Mouse (Mus musculus): ENCODE measurements around the gene Tlr4.

Tlr4 gene

GRCm38 (mm10) chr4:66827463-66828162 lies at the start of gene Tlr4:
Tlr4 (plus strand) TSS chr4:66827584.
- peak; percentile 37 to 42 for DNase-seq

DNA sequence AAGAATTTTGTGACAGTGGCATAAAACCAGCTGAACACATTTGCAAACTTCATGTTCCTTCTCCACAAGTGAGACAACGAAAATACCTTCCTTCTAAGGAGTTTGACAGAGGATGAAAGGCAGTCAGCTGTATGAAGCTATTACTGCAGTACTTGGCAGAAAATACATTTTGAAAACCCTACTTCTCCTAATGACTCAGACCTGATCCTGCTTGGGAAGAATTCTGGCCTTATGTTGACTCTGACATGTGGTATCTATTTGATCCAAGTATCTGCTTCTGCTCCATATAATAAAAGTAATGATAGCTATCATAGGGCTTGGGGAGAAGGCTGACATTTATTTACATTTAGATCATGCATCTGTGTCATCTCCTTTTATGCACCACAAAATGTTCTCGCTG lies 33.1 kb upstream of the Tlr4 start:
- no peak for DNase-seq

GRCm38 (mm10) chr4:66796683-66797082 lies 30.7 kb upstream of the Tlr4 start:
- no peak for DNase-seq

GRCm38 (mm10) chr4:66804552-66805301 lies 22.7 kb upstream of the Tlr4 start:
- DNase-seq = no peak

- DNase-seq = no peak
Observed at GRCm38 (mm10) chr4:66805747-66806146, 21.6 kb upstream of the Tlr4 start.

- no peak for DNase-seq
Observed at GRCm38 (mm10) chr4:66816364-66817026, 10.9 kb upstream of the Tlr4 start.

- DNase-seq = peak; percentile 7 to 11
Observed at GRCm38 (mm10) chr4:66821171-66821570, 6.2 kb upstream of the Tlr4 start.

- no peak for DNase-seq
Observed at GRCm38 (mm10) chr4:66821764-66822163, 5.6 kb upstream of the Tlr4 start.

GRCm38 (mm10) chr4:66828163-66828668 lies 832 bp downstream of the Tlr4 start:
- no peak for DNase-seq

DNA sequence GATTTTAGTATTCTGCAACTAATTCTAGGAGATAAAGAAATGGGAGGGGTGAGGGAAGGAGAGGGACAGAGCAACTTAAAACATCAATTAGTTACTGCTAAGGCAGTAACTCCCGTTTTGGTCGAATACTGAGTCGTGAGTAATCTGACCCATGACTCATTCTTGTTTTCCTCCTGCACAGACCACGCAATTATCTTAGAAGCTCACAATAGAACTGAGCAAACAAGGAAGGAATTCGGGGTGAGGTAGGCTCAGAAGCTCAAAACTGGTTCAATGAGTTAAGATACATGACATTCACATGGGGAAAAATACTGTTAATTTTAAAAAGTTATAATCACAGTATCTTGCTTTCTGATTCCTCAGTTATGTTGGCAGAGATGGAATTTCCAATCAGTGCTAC lies 1.3 kb downstream of the Tlr4 start:
- no peak for DNase-seq

DNA sequence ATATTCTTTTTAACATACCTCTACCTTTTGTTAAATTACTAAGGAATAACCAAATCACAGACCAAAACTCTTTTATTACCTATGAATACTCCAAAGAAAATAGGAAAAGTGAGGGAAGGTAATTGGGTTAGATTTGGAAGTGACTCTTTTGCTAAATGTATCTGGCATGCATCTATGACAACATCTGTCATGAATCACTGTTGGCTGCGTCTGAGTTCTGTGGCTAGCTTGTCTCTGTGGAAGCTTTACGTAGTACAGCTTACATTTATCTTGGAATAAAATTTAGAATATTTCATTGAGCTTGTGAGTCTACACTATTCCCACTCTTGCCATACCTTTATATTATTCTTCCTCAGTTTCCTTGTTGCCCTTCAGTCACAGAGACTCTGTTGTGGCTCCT lies 10.7 kb downstream of the Tlr4 start:
- no peak for DNase-seq

GRCm38 (mm10) chr4:66843255-66843654 lies 15.9 kb downstream of the Tlr4 start:
- DNase-seq = no peak

DNA sequence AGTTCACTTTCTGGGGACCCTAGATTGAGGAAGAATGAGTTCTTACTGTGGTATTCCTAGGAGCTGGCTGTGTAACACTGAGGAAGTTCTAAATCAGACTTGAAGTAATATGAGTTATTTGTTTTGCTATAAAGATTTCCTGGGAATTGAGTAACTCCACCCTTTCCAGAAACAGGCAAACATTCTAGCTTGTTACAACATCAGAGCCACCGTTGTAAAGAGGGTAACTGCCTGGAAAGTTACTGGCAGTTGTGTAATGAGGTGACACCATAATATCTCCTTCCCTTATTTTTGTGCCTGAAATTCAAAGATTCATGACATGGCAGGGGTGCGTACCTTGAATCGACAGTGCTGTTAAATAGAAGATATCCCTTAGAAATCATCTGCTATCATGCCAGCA lies 24.6 kb downstream of the Tlr4 start:
- DNase-seq = no peak

DNA sequence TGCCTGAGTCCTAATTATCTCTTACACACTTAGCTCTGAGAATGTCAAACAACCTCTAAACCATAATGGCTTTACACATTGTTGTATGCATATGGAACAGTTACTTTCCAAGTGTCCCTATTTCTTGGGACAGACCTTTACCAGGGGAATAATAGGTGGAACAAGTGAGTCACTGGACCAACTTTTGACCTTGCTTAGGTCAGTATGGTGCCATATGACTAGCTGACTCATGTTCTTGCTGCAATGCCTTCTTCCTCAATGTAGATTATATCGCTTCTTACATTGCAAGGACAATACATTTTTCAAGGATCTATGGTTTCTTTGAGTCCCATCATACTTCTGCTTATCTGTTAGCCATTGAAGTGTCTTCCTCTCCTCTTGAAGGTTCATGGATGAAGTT lies 29.6 kb downstream of the Tlr4 start:
- no peak for DNase-seq

- peak; percentile 5 to 18 for DNase-seq
Observed at GRCm38 (mm10) chr4:66869919-66870318, 42.5 kb downstream of the Tlr4 start.

DNA sequence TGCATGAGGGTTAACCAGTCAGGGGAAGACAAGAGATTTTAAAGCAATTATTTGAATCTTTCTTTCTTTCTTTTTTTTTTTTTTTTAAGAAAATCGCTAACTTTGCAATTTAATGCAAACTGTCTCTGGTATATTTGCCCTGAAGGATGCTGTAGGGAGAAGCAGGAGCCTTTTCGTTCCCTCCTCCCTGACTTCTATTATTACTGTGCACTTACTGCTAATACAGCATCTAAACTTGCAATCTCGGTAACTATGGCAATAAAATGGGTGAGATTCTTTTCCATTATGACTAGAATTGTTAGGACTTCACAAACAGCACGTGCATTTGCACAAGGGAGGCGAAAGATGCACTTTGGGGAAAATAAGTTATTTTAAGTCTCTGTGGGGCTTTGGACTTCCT lies 44.6 kb downstream of the Tlr4 start:
- no peak for DNase-seq

DNA sequence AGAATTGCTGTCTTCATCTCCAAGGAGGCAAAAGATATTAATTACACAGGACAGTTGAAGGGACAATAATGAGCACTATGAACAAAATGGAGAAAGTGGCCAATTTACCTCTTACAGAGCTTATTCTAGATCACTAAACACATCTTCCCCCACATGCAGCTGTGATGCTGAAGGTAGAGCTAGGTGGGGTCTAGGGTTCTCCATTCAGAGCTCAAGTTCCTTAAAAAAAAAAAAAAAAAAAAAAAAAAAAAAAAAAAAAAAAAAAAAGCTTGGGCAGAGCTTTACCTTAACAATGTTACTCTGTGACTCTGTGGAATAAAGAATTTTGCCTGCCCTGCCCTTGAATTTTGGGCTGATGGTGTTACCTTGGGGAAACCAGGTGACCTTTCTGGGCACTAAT lies 46.0 kb downstream of the Tlr4 start:
- DNase-seq = no peak

DNA sequence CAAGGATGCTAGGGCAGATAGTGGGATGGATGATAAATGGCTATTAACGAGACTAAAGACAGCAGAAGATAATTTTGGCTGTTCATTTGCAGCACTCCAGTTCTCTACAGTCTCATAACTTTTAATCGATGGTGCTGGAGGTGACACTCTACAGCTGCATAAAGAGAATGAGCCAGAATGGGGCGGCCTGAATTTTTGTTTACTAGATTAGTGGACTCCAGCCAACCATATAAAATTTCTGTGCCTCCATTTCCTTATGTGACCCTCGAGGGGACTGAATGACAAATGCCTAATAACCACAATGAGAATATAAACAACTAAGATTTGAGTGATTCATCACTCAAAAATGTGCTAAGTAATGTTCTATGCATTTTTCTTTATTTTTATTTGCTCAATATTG lies 48.4 kb downstream of the Tlr4 start:
- DNase-seq = no peak

GRCm38 (mm10) chr4:66877609-66878008 lies 50.2 kb downstream of the Tlr4 start:
- no peak for DNase-seq

DNA sequence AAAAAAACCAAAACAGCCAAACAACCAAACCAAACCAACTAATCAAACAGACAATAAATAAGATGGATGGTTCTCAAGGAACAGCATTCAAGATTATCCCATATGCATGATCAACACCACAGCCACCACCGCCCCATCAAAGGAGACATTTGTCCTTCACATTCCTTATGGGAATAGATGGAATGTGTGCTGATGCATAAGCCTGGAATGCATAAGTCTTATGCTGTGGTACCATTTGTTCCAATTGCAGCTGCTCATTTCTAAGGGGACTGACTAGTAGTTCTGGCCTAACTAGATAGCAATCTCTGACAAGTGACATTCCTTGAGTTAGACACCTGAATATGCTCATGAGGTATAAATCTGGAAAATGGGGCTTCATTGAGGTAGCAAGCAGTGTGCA lies 54.1 kb downstream of the Tlr4 start:
- DNase-seq = no peak

DNA sequence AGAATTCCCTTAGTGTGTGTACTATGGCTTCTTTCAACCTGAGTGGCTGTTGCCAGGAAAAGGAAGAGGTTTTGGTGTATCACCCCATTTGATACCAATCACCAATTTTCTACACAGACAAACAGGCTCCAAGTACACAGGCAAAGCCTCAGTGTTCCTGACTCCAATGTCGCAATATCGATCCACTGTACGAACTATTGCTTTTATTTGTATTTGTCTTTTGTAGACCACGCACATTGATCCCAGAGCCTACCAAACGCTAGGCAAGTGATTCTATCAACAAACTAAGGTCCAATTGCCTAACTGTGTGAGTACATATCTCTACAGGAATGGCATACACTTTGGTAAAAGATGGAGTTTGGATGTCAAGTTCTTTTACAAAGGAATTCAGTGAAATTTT lies 55.9 kb downstream of the Tlr4 start:
- no peak for DNase-seq

GRCm38 (mm10) chr4:66894547-66894946 lies 67.2 kb downstream of the Tlr4 start:
- no peak for DNase-seq

DNA sequence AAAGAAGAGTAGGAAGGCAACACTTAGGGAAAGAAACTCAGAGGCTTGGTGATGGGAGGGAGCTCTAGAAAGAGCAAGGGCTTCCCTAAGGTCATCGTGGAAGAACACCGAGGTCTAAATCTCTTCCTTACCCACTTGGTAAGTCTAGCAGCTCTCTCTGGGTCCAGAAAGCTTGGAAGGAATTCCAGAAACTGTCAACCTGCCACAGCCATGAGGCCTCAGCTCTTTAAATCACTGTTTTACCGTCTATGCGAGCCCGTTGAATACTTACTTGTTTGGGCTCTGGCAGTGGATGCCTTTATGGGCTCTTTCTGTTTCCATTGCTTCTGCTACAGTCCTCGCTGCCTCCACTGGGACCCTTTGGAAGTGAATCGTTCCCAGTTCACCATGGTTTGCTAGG lies 67.6 kb downstream of the Tlr4 start:
- DNase-seq = no peak

- DNase-seq = no peak
Observed at GRCm38 (mm10) chr4:66900126-66900525, 72.7 kb downstream of the Tlr4 start.

Measured in cerebellum, postnatal 10 days (tissue).